Mouse (Mus musculus) frontal cortex, adult (tissue): ENCODE results near the gene Slc22a21.
"Not testable (repeated sequence)": the region's sequence is repeated elsewhere in the genome, so short reads cannot be mapped to it uniquely, and the experiment has no call there.

ENCODE experiments used
- ATAC-seq: cut with Nextera tagmentation; 2 replicates; pipeline ENCODE4 v1.9.2; 2017; ENCODE audit warnings: mild to moderate bottlenecking, moderate library complexity, mixed read lengths; ENCODE audit not compliant: low TSS enrichment

The Slc22a21 gene

GRCm38 (mm10) chr11:53979788-53980621 lies at the start of gene Slc22a21:
Gene Slc22a21 (minus strand): TSS chr11:53980332.
- peak; percentile 77 for ATAC-seq

- no peak; the same call in 1 of the 2 replicates for ATAC-seq
These were observed 48.9 kb upstream of the Slc22a21 start for GRCm38 (mm10) chr11:54028997-54029396.

- peak; percentile 77 for ATAC-seq
These were observed 48.2 kb upstream of the Slc22a21 start, which contains the start of gene Slc22a4 for GRCm38 (mm10) chr11:54028044-54028951. Gene Slc22a4 (minus strand): TSS chr11:54028090.

- 0 out of 2 replicates have a peak, but pooled peaks have one; percentile 15 for ATAC-seq
These were observed 47.3 kb upstream of the Slc22a21 start for GRCm38 (mm10) chr11:54027131-54028043.

- ATAC-seq, result no peak
These were observed 46.4 kb upstream of the Slc22a21 start for GRCm38 (mm10) chr11:54026491-54027041.

GRCm38 (mm10) chr11:54021396-54022093 lies 41.4 kb upstream of the Slc22a21 start:
- no peak for ATAC-seq

- ATAC-seq, result no peak
These were observed 39.0 kb upstream of the Slc22a21 start for GRCm38 (mm10) chr11:54018893-54019732.

- ATAC-seq, result no peak
These were observed 37.5 kb upstream of the Slc22a21 start for GRCm38 (mm10) chr11:54017596-54017995.

- ATAC-seq, result no peak
These were observed 35.9 kb upstream of the Slc22a21 start for GRCm38 (mm10) chr11:54016051-54016450.

GRCm38 (mm10) chr11:54012961-54013360 lies 32.8 kb upstream of the Slc22a21 start:
- ATAC-seq, result no peak

GRCm38 (mm10) chr11:54011255-54011654 lies 31.1 kb upstream of the Slc22a21 start:
- ATAC-seq, result no peak

- ATAC-seq, result no peak
These were observed 28.3 kb upstream of the Slc22a21 start for GRCm38 (mm10) chr11:54008416-54008920.

GRCm38 (mm10) chr11:54007717-54008116 lies 27.6 kb upstream of the Slc22a21 start:
- peak; percentile 43; the same call in 1 of the 2 replicates for ATAC-seq

GRCm38 (mm10) chr11:54006901-54007300 lies 26.8 kb upstream of the Slc22a21 start:
- no peak for ATAC-seq

- not testable (repeated sequence) for ATAC-seq
These were observed 26.2 kb upstream of the Slc22a21 start for GRCm38 (mm10) chr11:54006362-54006761.

- ATAC-seq, result no peak
These were observed 24.6 kb upstream of the Slc22a21 start for GRCm38 (mm10) chr11:54004734-54005133.

GRCm38 (mm10) chr11:54004221-54004620 lies 24.1 kb upstream of the Slc22a21 start:
- ATAC-seq, result no peak

GRCm38 (mm10) chr11:54002761-54003717 lies 22.9 kb upstream of the Slc22a21 start:
- peak; percentile 83 for ATAC-seq
